Mouse (Mus musculus) monocyte, adult 2 months (primary cell): ENCODE results near the gene Zranb1.

Experiments used
- DNase-seq, 2 experiments: peaks; one replicate each; pipeline ENCODE4 v3.0.0; 2022; ENCODE audit warnings: low spot score in 2 of 2, low read depth in 1 of 2

The Zranb1 gene

GRCm38 (mm10) chr7:132925227-132925626 is 5.7 kb upstream of the Zranb1 start:
- DNase-seq: no peak

GRCm38 (mm10) chr7:132927201-132927600 is 3.7 kb upstream of the Zranb1 start:
- no peak for DNase-seq

GRCm38 (mm10) chr7:132930055-132930454 is 887 bp upstream of the Zranb1 start:
- DNase-seq: no peak

GRCm38 (mm10) chr7:132931560-132932351 is 814 bp downstream of the Zranb1 start:
- peak; percentile 4 to 30 for DNase-seq

GRCm38 (mm10) chr7:132933331-132933730 is 2.4 kb downstream of the Zranb1 start:
- no peak for DNase-seq

- no peak for DNase-seq
Measured at GRCm38 (mm10) chr7:132934743-132935142, 3.8 kb downstream of the Zranb1 start.

GRCm38 (mm10) chr7:132939118-132939517 is 8.2 kb downstream of the Zranb1 start:
- no peak for DNase-seq

GRCm38 (mm10) chr7:132940569-132940968 is 9.6 kb downstream of the Zranb1 start:
- DNase-seq: no peak

- DNase-seq: no peak
Measured at GRCm38 (mm10) chr7:132949968-132950367, 19.0 kb downstream of the Zranb1 start.

GRCm38 (mm10) chr7:132950613-132951012 is 19.7 kb downstream of the Zranb1 start:
- DNase-seq: no peak

- no peak for DNase-seq
Measured at GRCm38 (mm10) chr7:132964395-132964794, 33.5 kb downstream of the Zranb1 start.

- no peak for DNase-seq
Measured at GRCm38 (mm10) chr7:132965707-132966106, 34.8 kb downstream of the Zranb1 start.

GRCm38 (mm10) chr7:132972079-132972478 is 41.1 kb downstream of the Zranb1 start:
- no peak for DNase-seq

GRCm38 (mm10) chr7:132976079-132976478 is 45.1 kb downstream of the Zranb1 start:
- no peak for DNase-seq

- DNase-seq: no peak
Measured at GRCm38 (mm10) chr7:132977981-132978380, 47.0 kb downstream of the Zranb1 start.

- DNase-seq: no peak
Measured at GRCm38 (mm10) chr7:132982639-132983038, 51.7 kb downstream of the Zranb1 start.

- DNase-seq: no peak
Measured at GRCm38 (mm10) chr7:132989839-132990238, 58.9 kb downstream of the Zranb1 start.

GRCm38 (mm10) chr7:132991240-132991900 is 60.4 kb downstream of the Zranb1 start:
- DNase-seq: no peak

- no peak for DNase-seq
Measured at GRCm38 (mm10) chr7:132992967-132993615, 62.1 kb downstream of the Zranb1 start.

GRCm38 (mm10) chr7:132994120-132994519 is 63.2 kb downstream of the Zranb1 start:
- DNase-seq: no peak

GRCm38 (mm10) chr7:132994628-132995191 is 63.8 kb downstream of the Zranb1 start:
- no peak for DNase-seq

GRCm38 (mm10) chr7:132996391-132996790 is 65.4 kb downstream of the Zranb1 start:
- DNase-seq: no peak
